Mouse (Mus musculus): ENCODE measurements around the gene Lhfp. TPM values are rescaled to one million over a fixed set of nuclear protein-coding genes. Genes with fewer than 3 reads are reported as not detected.

The Lhfp gene
- total RNA-seq (2017), result 0.29 to 1.8 TPM (median 0.43 TPM) in 3 replicates

DNA sequence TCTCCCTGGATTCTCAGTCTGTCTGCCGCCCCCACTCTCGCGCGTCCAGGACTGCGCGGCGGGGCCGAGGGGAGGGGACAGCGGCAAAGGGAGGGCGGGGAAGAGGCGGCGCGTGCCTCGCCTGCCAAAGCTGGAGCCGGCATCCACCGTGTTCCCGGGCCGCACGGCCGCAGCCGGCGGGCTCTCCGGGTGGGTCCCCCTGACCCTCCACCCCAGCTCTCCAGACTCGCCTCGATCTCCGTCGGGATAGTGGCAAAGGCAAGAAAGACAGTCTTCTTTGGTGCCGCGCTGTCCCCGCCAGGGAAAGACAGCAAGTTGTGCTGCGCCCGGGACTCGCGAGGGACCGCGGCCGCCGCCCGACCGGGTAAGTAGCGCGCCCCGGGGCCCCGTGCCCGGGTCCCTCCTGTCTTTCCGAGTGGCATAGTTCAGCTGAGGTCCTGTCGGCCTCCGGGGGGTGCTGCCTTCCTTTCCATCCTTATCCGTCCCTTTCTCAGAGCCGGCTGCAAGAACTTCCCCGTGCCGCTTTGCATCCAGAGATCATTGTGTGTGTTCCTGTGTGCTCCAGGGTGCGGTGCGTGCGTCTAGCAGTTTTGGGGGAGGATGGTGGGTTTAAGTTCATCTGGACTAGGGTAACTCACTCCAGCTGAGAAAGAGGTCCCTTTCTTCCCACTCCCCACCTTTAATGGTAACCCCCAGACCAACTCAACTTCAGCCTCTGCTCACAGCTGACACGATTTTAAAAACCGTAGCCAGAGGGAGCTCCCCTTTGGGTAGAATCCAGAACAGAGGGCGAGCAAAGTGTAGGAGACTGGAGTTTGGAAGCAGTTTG is at the start of gene Lhfp:
TSS of gene Lhfp (plus strand) at position 118 of the 829 bp plus-strand sequence.
- ATAC-seq (replicated peaks; ENCODE audit: insufficient number of reproducible peaks, low FRiP score, low TSS enrichment, poor library complexity, severe bottlenecking), result no peak

DNA sequence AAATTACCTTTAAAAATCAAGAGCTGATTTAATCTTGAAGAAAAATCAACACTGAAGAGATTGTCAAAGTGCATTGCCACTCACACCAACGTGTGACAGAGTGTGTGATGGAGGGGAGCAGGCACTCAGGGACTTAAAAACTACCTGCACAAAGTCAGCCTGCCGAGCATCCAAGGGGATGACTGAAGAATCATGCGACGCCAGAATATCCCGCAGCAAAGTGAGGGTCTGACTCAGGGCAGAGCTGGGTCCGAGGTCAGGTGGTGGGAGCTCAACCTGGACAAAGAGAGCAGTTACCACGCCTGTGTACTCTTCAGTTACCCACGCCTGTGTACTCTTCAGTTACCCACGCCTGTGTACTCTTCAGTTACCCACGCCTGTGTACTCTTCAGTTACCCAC is 48.0 kb upstream of the Lhfp start:
- ATAC-seq (replicated peaks; ENCODE audit: insufficient number of reproducible peaks, low FRiP score, low TSS enrichment, poor library complexity, severe bottlenecking), result no peak

GRCm38 (mm10) chr3:52994666-52995065 is 46.7 kb upstream of the Lhfp start:
- no peak for ATAC-seq (replicated peaks; ENCODE audit: insufficient number of reproducible peaks, low FRiP score, low TSS enrichment, poor library complexity, severe bottlenecking)

DNA sequence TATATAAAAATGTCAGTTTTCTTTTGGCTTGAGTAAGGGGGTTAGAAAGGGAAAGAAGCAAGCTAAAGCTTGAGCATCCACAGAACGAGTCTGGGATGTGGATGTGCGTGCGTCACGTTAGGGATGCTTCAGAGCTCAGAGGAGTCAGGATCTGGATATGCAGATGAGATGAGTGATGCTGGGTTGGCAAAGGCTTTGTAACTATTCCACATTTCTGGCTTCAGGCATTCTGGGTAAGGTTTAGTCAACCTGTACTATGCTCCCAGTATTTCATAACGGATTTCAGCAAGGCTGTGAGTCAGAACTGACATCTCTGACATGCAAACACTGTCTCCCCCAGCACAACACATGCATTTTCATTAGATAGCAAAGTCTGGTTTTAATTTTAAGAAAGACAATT is 44.7 kb upstream of the Lhfp start:
- ATAC-seq (replicated peaks; ENCODE audit: insufficient number of reproducible peaks, low FRiP score, low TSS enrichment, poor library complexity, severe bottlenecking), result no peak

GRCm38 (mm10) chr3:52997381-52997780 is 43.9 kb upstream of the Lhfp start:
- no peak for ATAC-seq (replicated peaks; ENCODE audit: insufficient number of reproducible peaks, low FRiP score, low TSS enrichment, poor library complexity, severe bottlenecking)

- ATAC-seq (replicated peaks; ENCODE audit: insufficient number of reproducible peaks, low FRiP score, low TSS enrichment, poor library complexity, severe bottlenecking), result no peak
These were observed 42.1 kb upstream of the Lhfp start for GRCm38 (mm10) chr3:52999016-52999744.

GRCm38 (mm10) chr3:52999996-53000395 is 41.3 kb upstream of the Lhfp start:
- ATAC-seq (replicated peaks; ENCODE audit: insufficient number of reproducible peaks, low FRiP score, low TSS enrichment, poor library complexity, severe bottlenecking), result no peak

DNA sequence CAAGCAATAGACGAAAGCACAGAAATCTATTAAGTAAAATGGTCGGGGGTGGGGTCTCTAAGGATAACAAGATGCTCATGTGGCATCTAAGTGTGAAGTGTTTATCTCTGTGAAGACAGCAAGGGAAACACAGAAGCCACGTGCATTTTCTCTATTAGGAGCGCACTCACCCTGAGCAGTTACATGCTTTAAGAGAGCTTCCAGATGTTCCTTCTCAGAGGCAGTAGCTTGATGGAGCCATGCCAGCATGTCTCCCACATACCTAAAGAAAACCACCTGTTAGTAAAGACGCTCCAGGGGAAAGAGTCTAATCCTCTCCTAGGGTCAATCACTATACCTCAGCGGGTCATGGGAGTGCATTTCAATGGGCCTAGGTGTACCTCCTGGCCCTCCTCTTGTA is 39.3 kb upstream of the Lhfp start:
- ATAC-seq (replicated peaks; ENCODE audit: insufficient number of reproducible peaks, low FRiP score, low TSS enrichment, poor library complexity, severe bottlenecking), result no peak

GRCm38 (mm10) chr3:53004406-53005114 is 36.8 kb upstream of the Lhfp start:
- no peak for ATAC-seq (replicated peaks; ENCODE audit: insufficient number of reproducible peaks, low FRiP score, low TSS enrichment, poor library complexity, severe bottlenecking)

DNA sequence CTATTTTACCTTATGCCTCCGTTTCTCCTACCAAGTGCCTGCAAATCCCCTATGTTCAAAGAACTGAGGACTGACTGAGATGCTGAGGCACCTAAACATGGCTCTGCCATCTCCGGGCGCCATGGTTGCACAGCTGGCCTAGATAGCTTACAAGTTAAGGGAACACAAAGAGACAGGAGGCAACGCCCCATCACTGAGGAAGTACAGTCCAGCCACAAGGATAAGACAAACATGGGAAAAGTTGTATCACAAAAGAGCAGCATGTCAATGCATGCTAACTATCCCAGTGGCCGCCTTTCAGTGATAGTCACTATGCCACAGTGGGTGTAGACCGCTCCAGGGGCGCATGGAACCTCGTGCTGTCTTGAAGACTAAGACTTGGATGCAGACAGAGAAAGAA is 33.9 kb upstream of the Lhfp start:
- ATAC-seq (replicated peaks; ENCODE audit: insufficient number of reproducible peaks, low FRiP score, low TSS enrichment, poor library complexity, severe bottlenecking), result no peak

DNA sequence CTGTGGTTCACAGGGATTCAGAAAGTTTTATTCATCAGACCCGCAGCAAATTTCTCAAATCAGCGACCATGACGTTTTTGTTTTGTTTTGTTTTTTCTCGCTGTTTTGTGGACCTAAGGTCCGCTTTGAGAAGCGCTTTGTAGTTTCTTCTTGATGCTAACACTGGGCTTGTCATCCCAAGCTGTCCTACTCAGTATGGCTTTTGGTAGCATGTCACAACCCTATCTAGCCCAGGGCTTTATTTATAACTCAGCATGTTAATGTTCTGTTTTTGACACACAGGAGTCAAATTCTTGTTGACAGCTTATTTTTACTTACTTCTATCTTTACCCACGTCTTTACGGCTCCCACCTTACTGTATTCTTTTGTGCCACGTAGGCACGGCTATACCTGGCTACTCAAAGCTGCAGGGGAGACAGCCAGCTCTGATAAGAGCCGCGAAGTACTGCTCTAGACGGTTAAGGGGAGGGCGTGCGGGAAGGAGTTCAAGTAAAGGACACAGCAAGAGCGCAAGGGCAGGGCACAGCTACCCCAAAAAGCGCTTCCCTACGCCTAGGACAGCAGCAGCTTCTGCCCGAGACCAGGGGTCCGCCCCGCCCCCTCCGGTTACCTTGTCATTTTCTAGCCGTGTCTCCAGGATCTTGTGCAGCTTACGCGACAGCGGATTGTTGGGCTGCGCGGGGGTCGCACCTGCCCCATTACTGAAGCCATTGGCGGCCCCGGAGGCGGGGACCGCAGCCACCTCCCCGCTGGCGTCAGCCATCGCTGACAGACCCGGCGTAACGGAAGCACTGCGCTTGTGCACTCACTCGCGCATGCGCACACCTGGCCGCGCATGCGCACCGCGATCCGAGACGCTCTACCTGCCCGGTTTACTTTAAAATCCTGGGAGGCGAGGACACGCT is 24.6 kb upstream of the Lhfp start, which contains the start of gene Cog6:
TSS of gene Cog6 (minus strand) at position 802 of the 905 bp plus-strand sequence.
- ATAC-seq (replicated peaks; ENCODE audit: insufficient number of reproducible peaks, low FRiP score, low TSS enrichment, poor library complexity, severe bottlenecking), result peak; percentile 92

- no peak for ATAC-seq (replicated peaks; ENCODE audit: insufficient number of reproducible peaks, low FRiP score, low TSS enrichment, poor library complexity, severe bottlenecking)
These were observed 14.0 kb upstream of the Lhfp start for GRCm38 (mm10) chr3:53027333-53027732.

- ATAC-seq (replicated peaks; ENCODE audit: insufficient number of reproducible peaks, low FRiP score, low TSS enrichment, poor library complexity, severe bottlenecking), result peak; percentile 61; the same call in 1 of the 2 replicates
These were observed 12.3 kb upstream of the Lhfp start for GRCm38 (mm10) chr3:53029046-53029445.

DNA sequence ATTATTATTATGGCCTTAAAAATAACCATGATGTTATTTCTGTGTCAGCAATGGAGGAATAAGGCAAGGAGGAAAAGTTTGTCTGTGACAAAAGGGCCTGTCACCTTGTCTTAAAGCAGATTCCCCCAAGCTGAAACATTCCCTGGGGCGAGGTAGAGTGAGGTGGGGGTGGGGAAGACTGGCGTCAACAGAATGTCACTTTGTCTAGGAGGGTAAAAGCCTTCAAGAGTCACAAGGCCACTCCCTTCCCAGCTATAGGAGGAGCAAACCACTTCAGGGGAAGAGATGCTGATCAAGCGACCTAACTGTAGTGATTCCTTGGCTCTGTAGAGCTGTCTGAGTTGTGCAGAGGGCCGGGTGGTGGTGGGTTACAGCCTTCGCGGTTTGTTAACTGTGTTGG is 9.7 kb upstream of the Lhfp start:
- ATAC-seq (replicated peaks; ENCODE audit: insufficient number of reproducible peaks, low FRiP score, low TSS enrichment, poor library complexity, severe bottlenecking), result no peak

- ATAC-seq (replicated peaks; ENCODE audit: insufficient number of reproducible peaks, low FRiP score, low TSS enrichment, poor library complexity, severe bottlenecking), result no peak
These were observed 8.9 kb upstream of the Lhfp start for GRCm38 (mm10) chr3:53032432-53032831.

DNA sequence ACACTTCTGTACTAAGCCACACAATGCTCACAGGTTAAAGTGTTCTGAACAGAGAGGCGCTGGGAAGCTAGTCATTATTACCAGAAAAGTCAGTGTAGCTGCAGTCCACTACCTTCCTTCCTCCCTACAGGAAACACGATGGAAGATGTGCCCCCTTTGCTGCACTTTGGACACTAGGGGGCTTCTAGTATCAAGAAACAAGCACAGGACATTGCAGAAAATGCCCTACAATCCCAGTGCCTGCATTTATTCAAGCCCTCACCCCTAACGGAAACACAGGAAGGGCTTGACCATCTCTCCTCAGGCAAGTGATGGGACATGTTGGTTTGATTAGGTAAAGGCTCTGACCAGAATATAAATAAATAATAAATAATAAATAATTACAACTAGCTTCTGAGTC is 7.9 kb upstream of the Lhfp start:
- no peak for ATAC-seq (replicated peaks; ENCODE audit: insufficient number of reproducible peaks, low FRiP score, low TSS enrichment, poor library complexity, severe bottlenecking)

- ATAC-seq (replicated peaks; ENCODE audit: insufficient number of reproducible peaks, low FRiP score, low TSS enrichment, poor library complexity, severe bottlenecking), result no peak
These were observed 5.3 kb upstream of the Lhfp start for GRCm38 (mm10) chr3:53036076-53036475.

DNA sequence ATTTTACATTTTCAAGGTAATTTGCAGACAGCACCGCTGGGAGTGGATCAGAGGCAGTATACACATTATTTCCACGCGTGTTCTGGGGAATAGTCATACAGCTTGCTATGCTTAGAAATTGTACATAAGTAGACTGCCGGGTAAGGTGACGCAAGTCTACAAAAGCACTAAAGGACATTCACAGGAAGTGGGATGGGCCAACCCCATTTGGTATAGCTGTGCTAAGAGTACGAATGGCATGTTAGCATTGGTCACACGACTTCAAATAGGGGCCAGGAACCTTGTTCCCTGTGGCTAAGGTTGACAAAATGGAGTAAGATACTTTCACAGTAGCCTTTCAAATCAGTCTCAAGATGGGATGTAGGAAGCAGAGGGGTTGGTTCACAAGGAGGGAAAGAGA is 4.4 kb upstream of the Lhfp start:
- ATAC-seq (replicated peaks; ENCODE audit: insufficient number of reproducible peaks, low FRiP score, low TSS enrichment, poor library complexity, severe bottlenecking), result no peak

Measured in monocyte, adult 5-6 weeks (primary cell).